Mouse (Mus musculus) hindbrain, postnatal 0 days (tissue): ENCODE measurements around the gene Pias3. TPM values are rescaled to one million over a fixed set of nuclear protein-coding genes. Genes with fewer than 3 reads are reported as not detected.
A peak's percentile ranks its signal among the peaks of the same experiment; 100 is the strongest.
"Not testable (repeated sequence)": the region's sequence is repeated elsewhere in the genome, so short reads cannot be mapped to it uniquely, and the experiment has no call there.

Source experiments
- ATAC-seq: fragments of 200-750 bp; cut with Nextera tagmentation; 2 replicates; pipeline ENCODE4 v1.8.0; 2017; ENCODE audit warnings: mild to moderate bottlenecking, moderate TSS enrichment, moderate library complexity
- DNase-seq: peaks from one replicate; pipeline ENCODE4 v3.0.0-alpha.2; 2015; ENCODE audit warnings: low spot score
- H3K27ac ChIP-seq: fragments of 300-500 bp; sonication (generic); 2 replicates; pipeline ENCODE4 v1.5.1; 2014; ENCODE audit warnings: mild to moderate bottlenecking
- H3K27me3 ChIP-seq: fragments of 300-500 bp; sonication (generic); 2 replicates; pipeline ENCODE4 v1.6.1; 2014; ENCODE audit warnings: low read length, mixed read lengths; ENCODE audit not compliant: insufficient read depth
- H3K36me3 ChIP-seq: fragments of 300-500 bp; sonication (generic); 2 replicates; pipeline ENCODE4 v1.6.1; 2014; ENCODE audit warnings: low read length, mixed read lengths; ENCODE audit not compliant: insufficient read depth
- H3K4me1 ChIP-seq: fragments of 300-500 bp; sonication (generic); 2 replicates; pipeline ENCODE4 v1.6.1; 2014; ENCODE audit warnings: antibody characterized with exemption, low read length, mixed read lengths; ENCODE audit not compliant: insufficient read depth
- H3K4me2 ChIP-seq: fragments of 300-500 bp; sonication (generic); 2 replicates; pipeline ENCODE4 v1.6.1; 2014; ENCODE audit warnings: low read depth, mild to moderate bottlenecking, low read length, moderate library complexity, mixed read lengths
- H3K4me3 ChIP-seq: fragments of 300-500 bp; sonication (generic); 2 replicates; pipeline ENCODE4 v1.5.1; 2014; ENCODE audit warnings: low read length
- H3K9ac ChIP-seq: fragments of 300-500 bp; sonication (generic); replicated peaks from 2 replicates; pipeline ENCODE4 v1.6.1; 2014; ENCODE audit warnings: mild to moderate bottlenecking, low read length, moderate library complexity, mixed read lengths
- H3K9me3 ChIP-seq: fragments of 300-500 bp; sonication (generic); 2 replicates; pipeline ENCODE4 v1.6.1; 2016; ENCODE audit warnings: low read length, mixed read lengths
- CTCF ChIP-seq: IDR thresholded peaks from 2 replicates; pipeline ENCODE4 v1.5.1; 2016; ENCODE audit warnings: antibody characterized with exemption, control low read depth, low read depth
- WGBS: fragments of 180-500 bp; shearing (Covaris S2); extraction: QIAGEN DNeasy Blood & Tissue Kit; methylation state at CpG from one replicate; pipeline ENCODE4 v1.1.7; 2014; 5-methylcytosine and 5-hydroxymethylcytosine counted together
- polyA plus RNA-seq: library from polyadenylated mRNA; unstranded; fragments of >200 nt; fragmentation: Nextera tagmentation; extraction: Ambion mirVana; gene quantifications from 2 replicates; pipeline ENCODE4 v1.2.1, GENCODE M21; 2015
- total RNA-seq: library from RNA; depleted of rRNA; stranded (reverse); fragments of >200 nt; gene quantifications from 2 replicates; pipeline ENCODE4 v1.2.3, GENCODE M21; 2014

The Pias3 gene
- total and polyA plus RNA-seq, 2 experiments from 2014 or later = 41.3 to 46.1 TPM

GRCm38 (mm10) chr3:96684151-96684821, 11.9 kb upstream of the Pias3 start:
- Histone ChIP-seq H3K9me3 (no peaks in the 10 kb centered on the region), H3K36me3 (no peaks in the 10 kb centered on the region), H3K4me1 (no peaks in the 10 kb centered on the region; the same call in 1 of the 2 replicates), H3K4me3 (no peak overlapping the region), H3K27ac (no peak overlapping the region), H3K4me2 (peak overlapping the region; percentile 44), H3K9ac (no peak overlapping the region), H3K27me3 (no peaks in the 10 kb centered on the region)
- no peak; the same call in 1 of the 2 replicates for ATAC-seq
- WGBS = 63% methylated on average over 17 of the region's 17 CpGs
- DNase-seq = no peak
- no peak for TF ChIP-seq CTCF

DNA sequence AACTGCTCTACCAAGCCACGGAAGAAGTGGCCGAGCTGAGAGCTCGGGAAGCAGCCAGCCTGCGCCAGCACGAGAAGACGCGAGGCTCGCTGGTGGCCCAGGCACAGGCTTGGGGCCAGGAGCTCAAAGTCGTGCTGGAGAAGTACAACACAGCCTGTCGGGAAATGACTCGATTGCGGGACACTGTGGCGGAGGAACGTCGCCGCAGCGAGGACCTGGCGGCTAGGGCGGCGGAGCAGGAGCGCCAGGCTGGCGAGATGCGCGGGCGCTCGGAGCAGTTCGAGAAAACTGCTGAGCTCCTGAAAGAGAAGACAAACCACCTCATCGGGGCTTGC, 11.4 kb upstream of the Pias3 start:
- Histone ChIP-seq H3K36me3 (no peaks in the 10 kb centered on the region), H3K4me2 (peak overlapping the region; percentile 44), H3K27ac (no peak overlapping the region), H3K4me3 (no peak overlapping the region), H3K27me3 (no peaks in the 10 kb centered on the region), H3K9me3 (no peaks in the 10 kb centered on the region), H3K4me1 (no peaks in the 10 kb centered on the region), H3K9ac (no peak overlapping the region)
- ATAC-seq (no peak), DNase-seq (no peak)
- 47% methylated on average over 28 of the region's 28 CpGs for WGBS
- TF ChIP-seq CTCF = no peak

- H3K4me3 ChIP-seq, H3K9me3 ChIP-seq, DNase-seq, H3K4me1 ChIP-seq, H3K9ac ChIP-seq, ATAC-seq, H3K36me3 ChIP-seq, H3K27ac ChIP-seq, H3K4me2 ChIP-seq, H3K27me3 ChIP-seq: not testable (repeated sequence)
- 92% methylated on average over 5 of the region's 5 CpGs for WGBS
Measured at GRCm38 (mm10) chr3:96686057-96686456, 10.1 kb upstream of the Pias3 start.

GRCm38 (mm10) chr3:96688854-96689253, 7.3 kb upstream of the Pias3 start:
- Histone ChIP-seq H3K4me1 (no peaks in the 10 kb centered on the region), H3K9ac (no peak overlapping the region), H3K9me3 (no peaks in the 10 kb centered on the region), H3K4me2 (no peak overlapping the region), H3K27ac (no peak overlapping the region), H3K4me3 (no peak overlapping the region), H3K27me3 (no peaks in the 10 kb centered on the region), H3K36me3 (no peaks in the 10 kb centered on the region)
- ATAC-seq (no peak), DNase-seq (no peak)
- TF ChIP-seq CTCF = no peak
- 86% methylated on average over 11 of the region's 11 CpGs for WGBS

DNA sequence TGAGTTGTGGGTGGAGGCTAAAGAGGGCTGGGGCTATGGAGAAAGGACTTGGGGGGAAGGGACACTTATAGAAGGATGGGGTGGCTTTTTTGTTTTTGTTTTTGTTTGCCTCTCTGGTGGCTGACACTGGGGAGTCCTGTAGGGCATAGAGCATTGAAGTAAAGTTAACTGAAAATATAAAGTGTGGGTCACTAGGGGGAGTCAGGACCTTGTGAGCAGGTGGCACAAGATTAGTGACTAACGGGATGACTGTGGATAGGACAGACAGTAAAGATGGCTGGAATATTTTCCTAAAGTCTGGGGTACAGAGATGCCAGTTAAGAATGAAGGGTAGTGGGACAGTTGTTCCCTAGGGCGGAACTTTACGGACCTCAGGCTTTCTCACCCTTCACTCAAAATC, 5.9 kb upstream of the Pias3 start:
- DNase-seq = no peak
- Histone ChIP-seq H3K36me3 (no peaks in the 10 kb centered on the region), H3K4me2 (no peak overlapping the region), H3K27ac (no peak overlapping the region), H3K4me1 (no peaks in the 10 kb centered on the region), H3K4me3 (no peak overlapping the region), H3K9me3 (no peaks in the 10 kb centered on the region), H3K9ac (no peak overlapping the region), H3K27me3 (no peaks in the 10 kb centered on the region)
- peak; percentile 37 for TF ChIP-seq CTCF
- WGBS = 45% methylated on average over 3 of the region's 3 CpGs
- ATAC-seq = no peak

DNA sequence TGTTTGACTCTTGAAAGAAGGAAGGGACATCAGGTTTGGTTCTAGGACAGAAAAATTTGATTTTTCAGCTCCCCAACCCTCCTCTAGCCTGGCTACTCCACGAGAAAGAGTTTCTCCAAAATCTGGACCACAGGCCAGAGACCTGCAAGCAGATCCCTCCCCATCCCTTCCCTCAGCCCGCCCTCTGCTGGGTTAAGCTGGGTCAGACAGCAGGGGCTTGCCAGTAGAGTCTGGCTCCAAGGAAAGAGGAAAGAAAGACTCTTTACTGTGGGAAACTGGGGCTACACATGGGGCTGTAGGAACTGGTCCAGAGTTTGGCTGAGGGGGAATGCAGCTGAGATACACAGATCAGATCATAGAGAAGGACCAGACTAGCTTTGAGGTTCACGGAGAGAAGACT, 3.7 kb upstream of the Pias3 start:
- DNase-seq (peak; percentile 53), ATAC-seq (no peak)
- H3K9ac ChIP-seq = no peak overlapping the region
- no peaks in the 10 kb centered on the region for H3K9me3 ChIP-seq
- H3K4me2 ChIP-seq = no peak overlapping the region
- H3K4me1 ChIP-seq = peaks cover 5% of the 10 kb centered on the region
- H3K4me3 ChIP-seq = no peak overlapping the region
- H3K36me3 ChIP-seq = no peaks in the 10 kb centered on the region
- WGBS = 7% methylated on average over 3 of the region's 3 CpGs
- H3K27me3 ChIP-seq = no peaks in the 10 kb centered on the region
- no peak overlapping the region for H3K27ac ChIP-seq
- peak; percentile 54 for TF ChIP-seq CTCF

GRCm38 (mm10) chr3:96693579-96693978, 2.6 kb upstream of the Pias3 start:
- no peak overlapping the region for H3K4me2 ChIP-seq
- WGBS = 82% methylated on average over 1 of the region's 1 CpGs
- no peak overlapping the region for H3K9ac ChIP-seq
- H3K4me3 ChIP-seq = no peak overlapping the region
- DNase-seq (no peak), ATAC-seq (no peak)
- H3K9me3 ChIP-seq = no peaks in the 10 kb centered on the region
- no peak for TF ChIP-seq CTCF
- no peaks in the 10 kb centered on the region for H3K36me3 ChIP-seq
- H3K27ac ChIP-seq = no peak overlapping the region
- peaks cover 10% of the 10 kb centered on the region for H3K4me1 ChIP-seq
- no peaks in the 10 kb centered on the region for H3K27me3 ChIP-seq
